Mouse (Mus musculus) megakaryocyte, adult 5-6 weeks (primary cell): Measurements from ENCODE around the gene Gm9922. TPM values are rescaled to one million over a fixed set of nuclear protein-coding genes. Genes with fewer than 3 reads are reported as not detected.

Source experiments
- ATAC-seq: 2 replicates; pipeline ENCODE4 v1.8.0; 2016; ENCODE audit warnings: mild to moderate bottlenecking, inconsistent platforms; ENCODE audit not compliant: poor library complexity, severe bottlenecking
- total RNA-seq, 2 experiments: library from RNA; stranded (forward) in 1 of 2; stranded (reverse) in 1 of 2; fragments of 153-499, 151-499 nt in 1 of 2; fragments of 221-1000, 200-1000 nt in 1 of 2; gene quantifications; 2 replicates each; pipeline versions ENCODE4 v1.2.3 to v1.2.4; 2015 to 2017

The Gm9922 gene
- not detected in 2 replicates for total RNA-seq (2015)
- total RNA-seq (2017) = not detected in 2 replicates

DNA sequence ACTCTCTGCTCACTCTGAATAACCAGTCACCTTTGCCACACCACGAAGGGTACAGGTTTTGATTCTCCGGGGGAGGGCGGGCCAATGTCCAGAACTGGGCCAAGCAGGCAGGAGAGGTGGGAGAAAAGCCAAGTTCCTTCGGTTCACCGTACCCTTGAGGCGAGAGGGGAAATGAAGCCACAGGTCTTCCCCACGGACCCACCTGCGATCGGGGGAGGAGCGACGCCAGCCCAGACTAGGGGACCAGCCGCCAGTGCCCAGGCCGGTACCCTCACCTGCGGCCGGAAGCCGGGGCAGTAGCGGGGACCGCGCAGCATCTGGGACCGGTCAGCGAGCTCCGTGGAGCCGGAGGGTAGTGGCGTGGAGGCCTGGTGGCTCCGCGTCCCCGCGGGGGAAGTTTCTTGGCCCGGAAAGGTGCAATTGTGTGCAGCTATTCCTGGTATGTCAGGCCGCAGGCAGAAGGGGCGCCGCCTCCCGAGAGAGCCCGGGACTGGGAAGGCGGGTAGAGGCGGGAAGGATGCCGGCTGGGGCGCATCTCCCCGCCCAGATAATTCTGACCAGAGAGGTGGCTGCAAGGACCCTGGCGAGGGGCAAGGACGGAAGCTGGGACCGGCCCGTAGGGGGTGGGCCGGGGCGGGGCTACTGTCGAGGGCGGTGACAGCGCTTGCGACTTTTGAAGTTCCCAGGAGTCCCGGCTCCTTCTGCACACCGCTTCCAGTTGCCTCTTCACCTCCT is at the start of gene Gm9922, which contains the start of gene Lmo7:
Gene Gm9922, minus strand, starts transcription at position 578 of the 735 bp plus-strand sequence.
Gene Lmo7, plus strand, starts transcription at position 721 of the 735 bp plus-strand sequence.
- ATAC-seq = peak; percentile 62

DNA sequence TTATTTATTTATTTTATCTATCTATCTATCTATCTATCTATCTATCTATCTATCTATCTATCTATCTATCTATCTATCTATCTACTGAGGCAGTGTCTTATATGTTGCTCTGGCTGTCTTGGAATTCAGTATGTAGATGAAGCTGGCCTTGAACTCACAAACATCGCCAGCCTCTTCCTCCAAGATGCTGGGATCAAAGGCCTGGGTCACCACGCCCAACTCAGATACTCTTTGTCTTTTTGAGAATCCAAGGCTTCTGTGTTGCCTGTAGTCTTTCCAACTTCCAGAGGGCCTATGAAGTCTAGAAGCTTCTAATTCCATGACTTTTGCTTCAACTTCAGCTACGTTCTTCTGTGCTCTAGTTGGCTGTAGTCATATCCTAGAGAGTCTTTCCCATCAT is 48.8 kb upstream of the Gm9922 start:
- no peak for ATAC-seq

DNA sequence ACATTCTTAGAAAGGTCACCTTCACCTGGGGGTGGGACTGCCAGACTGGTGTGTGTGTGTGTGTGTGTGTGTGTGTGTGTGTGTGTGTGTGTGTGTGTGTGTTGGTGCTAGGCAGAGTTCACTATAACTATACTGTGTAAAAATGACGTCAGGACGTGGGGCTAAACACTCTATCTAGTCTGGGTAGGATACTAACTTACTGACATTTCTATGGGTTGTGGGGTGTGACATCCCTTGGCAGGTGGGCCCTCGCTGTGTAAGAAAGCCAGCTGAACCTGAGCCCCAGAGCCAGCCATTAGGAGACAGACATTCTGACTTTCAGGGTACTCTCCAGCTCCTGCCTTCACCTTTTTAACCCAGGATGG is 47.5 kb upstream of the Gm9922 start:
- ATAC-seq = no peak

- ATAC-seq = no peak
These were observed 46.9 kb upstream of the Gm9922 start for GRCm38 (mm10) chr14:101776296-101777128.

DNA sequence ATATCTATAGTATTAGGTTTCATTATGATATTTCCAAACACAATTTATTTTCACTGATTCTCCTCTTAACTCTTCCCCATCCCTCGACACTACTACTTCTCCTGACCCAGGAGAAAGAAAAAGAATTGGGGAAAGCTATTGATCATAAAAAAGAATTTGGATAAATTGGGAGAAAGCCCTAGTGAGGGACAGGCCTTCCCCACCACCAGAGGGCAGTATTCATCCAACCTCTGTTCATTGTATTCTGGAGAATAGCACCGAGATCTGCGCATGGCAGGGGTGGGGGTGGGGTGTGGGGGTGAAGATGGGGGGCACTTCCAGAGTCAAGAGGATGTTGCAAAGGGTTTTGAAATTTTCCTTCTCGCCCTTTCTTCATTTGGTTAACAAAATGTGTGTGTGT is 45.0 kb upstream of the Gm9922 start:
- no peak for ATAC-seq

DNA sequence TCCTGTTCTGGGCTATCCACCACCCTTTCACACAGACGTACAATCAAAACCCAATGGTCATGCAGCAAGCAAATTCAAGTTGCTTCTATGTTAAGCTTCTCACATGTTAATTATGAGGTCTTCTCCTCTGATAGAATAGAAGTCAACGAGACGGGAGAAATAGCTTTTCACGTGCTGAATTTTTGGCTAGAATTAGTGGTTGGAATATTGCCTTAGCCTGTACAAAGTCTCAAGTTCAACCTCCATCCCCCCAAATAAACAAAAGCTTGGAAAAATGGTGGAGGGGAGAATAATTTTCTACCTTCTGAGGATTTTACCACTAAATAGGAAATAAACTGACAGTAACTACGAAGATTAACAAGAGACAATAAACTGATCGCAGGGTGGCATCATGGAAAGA is 42.1 kb upstream of the Gm9922 start:
- no peak for ATAC-seq

DNA sequence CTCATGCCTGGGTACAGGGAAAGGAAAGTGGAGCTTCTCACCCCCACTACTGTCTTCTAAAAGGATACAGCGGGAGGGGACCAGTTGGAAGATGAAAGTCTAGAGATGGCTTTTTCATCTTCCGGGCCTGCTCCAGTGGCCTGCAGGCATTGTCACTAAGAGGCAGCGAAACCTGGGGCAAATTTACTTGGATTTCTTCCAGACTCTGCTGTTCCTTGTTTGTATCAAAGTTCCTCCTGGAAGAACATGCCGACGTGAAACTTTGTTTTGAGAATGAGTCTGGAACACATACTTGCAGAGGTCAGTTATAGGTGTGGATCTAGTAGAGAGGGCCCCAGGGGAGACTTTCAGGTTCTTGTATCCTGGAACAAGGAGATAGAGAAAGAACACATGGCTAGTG is 41.7 kb upstream of the Gm9922 start:
- ATAC-seq = no peak

GRCm38 (mm10) chr14:101763762-101764295 is 34.2 kb upstream of the Gm9922 start:
- ATAC-seq = no peak

GRCm38 (mm10) chr14:101762267-101762666 is 32.7 kb upstream of the Gm9922 start:
- ATAC-seq = no peak

GRCm38 (mm10) chr14:101755425-101755824 is 25.8 kb upstream of the Gm9922 start:
- no peak for ATAC-seq

GRCm38 (mm10) chr14:101750910-101751309 is 21.3 kb upstream of the Gm9922 start:
- no peak for ATAC-seq

DNA sequence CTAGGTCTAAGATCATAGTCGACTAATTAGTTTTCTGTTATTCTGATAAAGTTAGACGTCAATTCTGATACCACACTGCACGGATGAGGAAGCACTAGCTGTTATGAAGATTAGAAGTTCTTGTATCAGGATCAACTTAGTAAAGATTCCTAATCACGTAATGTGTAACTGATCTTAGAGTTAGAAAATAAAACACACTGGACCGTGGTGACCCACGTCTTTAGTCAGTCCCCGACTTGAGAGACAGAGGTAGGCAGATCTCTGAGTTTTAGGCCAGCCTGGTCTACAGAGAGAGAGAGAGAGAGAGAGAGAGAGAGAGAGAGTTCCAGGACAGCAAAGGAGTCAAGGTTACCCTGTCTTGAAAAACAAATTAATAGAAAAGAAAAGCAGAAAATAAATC is 18.8 kb upstream of the Gm9922 start:
- no peak for ATAC-seq

- no peak for ATAC-seq
These were observed 18.2 kb upstream of the Gm9922 start for GRCm38 (mm10) chr14:101747811-101748210.

- no peak for ATAC-seq
These were observed 17.0 kb upstream of the Gm9922 start for GRCm38 (mm10) chr14:101746635-101747034.

DNA sequence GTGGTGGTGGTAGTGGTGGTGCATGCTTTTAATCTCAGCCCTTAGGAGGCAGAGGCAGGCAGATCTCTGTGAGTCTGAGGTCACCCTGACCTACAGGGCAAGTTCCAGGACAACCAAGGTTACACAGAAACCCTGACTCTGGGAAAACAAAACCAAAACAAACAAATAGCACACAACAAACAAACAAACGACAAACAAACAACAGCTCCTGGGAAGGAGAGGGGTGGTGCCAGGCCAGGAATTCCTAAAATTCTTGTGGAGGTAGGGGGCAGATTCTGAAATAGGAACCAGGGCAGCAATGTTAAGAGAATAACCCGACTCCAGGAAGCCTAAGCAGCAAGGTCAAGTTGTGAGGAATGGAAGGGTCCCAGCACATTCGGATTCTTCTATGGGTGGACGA is 7.9 kb upstream of the Gm9922 start:
- ATAC-seq = no peak

DNA sequence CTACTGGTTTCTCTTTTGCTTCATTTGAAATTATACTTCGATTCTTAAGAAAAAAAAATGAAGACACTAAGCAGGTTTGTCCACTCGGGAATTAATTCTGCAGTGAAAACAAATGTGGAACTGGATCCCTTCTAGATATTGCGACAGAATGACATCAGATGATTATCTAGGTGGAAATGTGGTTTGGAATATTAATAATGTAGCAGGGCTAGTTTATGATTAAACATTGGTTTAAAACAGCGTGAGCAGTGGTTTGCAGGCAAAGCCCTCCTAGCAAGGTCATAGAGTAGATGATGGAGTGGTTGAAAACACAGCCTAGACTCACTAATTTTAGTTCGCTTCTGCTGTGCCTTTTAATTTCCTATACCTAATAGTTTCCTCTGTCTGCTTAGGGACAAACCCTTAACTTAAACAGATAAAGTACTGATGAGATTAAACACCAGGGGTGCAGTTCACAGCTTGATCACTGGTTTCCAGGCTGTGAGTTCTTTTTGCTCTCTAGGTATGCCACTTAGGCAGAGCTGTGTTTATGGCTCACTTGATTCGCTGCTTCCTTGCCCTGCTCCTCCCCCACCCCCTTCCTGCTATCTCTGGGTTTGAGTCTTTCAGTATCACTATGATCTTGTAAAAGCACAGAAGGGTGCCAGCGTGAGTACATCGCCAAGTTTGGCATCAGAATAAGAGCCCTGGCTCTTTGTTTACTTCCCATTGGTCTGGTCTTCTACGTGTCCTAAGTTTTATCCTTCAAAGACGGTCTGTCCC is 4.1 kb upstream of the Gm9922 start:
- no peak for ATAC-seq

- ATAC-seq = peak; percentile 28; the same call in 1 of the 2 replicates
These were observed 518 bp upstream of the Gm9922 start for GRCm38 (mm10) chr14:101729972-101730692.

DNA sequence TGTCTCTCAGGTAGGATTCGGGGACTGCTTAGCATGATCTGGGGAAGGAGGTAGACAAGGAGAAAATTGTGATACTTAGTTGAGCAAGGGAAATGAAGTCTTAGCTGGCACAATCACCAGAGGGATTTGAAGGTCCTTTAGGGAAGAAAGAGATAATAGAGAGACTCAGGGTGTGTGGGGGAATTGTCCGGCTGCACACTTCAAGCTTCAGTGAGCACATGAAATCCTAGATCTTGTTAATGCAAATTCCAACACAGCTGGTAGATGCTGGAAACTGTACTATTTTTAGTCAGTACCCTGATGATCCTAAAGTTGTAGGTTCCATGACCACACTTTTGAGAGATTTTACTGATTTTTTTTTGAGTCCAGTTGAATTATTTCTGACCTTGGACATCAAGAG is 15.2 kb downstream of the Gm9922 start:
- ATAC-seq = no peak

DNA sequence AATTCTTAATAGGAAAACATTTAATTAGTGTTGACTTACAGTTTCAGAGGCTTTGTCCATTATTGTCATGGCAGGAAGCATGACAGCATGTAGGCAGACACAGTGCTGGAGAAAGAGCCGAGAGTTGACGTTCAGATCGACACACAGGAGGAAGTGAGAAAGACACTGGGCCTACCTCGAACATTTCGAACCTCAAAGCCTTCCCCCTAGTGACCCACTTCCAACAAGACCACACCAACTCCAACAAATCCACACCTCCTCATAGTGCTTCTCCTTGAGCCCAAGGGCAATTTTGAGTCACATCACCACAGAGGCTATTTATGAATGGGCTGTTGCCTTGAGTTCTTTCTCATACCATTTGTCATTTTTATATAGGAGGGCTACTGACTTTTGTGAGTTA is 22.5 kb downstream of the Gm9922 start:
- no peak for ATAC-seq

DNA sequence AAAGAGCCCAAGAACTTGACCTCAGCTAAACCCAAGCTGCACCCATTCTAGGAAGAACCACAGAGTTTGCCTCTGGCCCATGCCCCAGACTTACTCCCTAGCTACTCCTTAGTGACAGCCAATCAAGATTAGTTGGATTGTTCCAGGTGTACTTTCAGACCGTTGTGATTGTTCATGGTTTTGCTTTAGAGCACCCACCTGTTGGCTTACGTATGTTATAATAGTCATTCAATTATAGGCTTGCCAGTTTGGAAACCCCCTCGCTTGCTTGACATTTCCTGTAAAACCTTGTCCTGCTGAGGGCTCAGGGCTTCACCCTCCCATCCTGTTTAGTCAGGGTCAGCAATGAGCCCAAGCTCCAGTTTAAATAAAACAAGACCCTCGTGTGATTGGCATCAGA is 25.1 kb downstream of the Gm9922 start:
- ATAC-seq = no peak
